Mouse (Mus musculus): ENCODE data around the gene Aldoart2. TPM values are rescaled to one million over a fixed set of nuclear protein-coding genes. Genes with fewer than 3 reads are reported as not detected.
"Not testable (repeated sequence)": the region's sequence is repeated elsewhere in the genome, so short reads cannot be mapped to it uniquely, and the experiment has no call there.

The Aldoart2 gene
- not detected for total RNA-seq (2021)

- intact Hi-C loops (cut with DNase I): no loop called here
- DNase-seq: peak; percentile 6
These were observed at the start of gene Aldoart2 for GRCm38 (mm10) chr12:55565206-55565605. Gene Aldoart2, plus strand, starts transcription at chr12:55565239.

GRCm38 (mm10) chr12:55518061-55518738, 46.8 kb upstream of the Aldoart2 start:
- peak; percentile 67 for DNase-seq
- intact Hi-C loops (cut with DNase I): no loop called here

GRCm38 (mm10) chr12:55526983-55527752, 37.9 kb upstream of the Aldoart2 start:
- intact Hi-C loops (cut with DNase I): no loop called here
- peak; percentile 73 for DNase-seq

- intact Hi-C loops (cut with DNase I): no loop called here
- DNase-seq: peak; percentile 37
These were observed 28.4 kb upstream of the Aldoart2 start for GRCm38 (mm10) chr12:55536537-55537135.

- intact Hi-C loops (cut with DNase I): no loop called here
- no peak for DNase-seq
These were observed 27.3 kb upstream of the Aldoart2 start for GRCm38 (mm10) chr12:55537742-55538141.

- intact Hi-C loops (cut with DNase I): no loop called here
- no peak for DNase-seq
These were observed 26.6 kb upstream of the Aldoart2 start for GRCm38 (mm10) chr12:55538328-55538971.

- intact Hi-C loops (cut with DNase I): no loop called here
- no peak for DNase-seq
These were observed 25.9 kb upstream of the Aldoart2 start for GRCm38 (mm10) chr12:55539157-55539556.

- DNase-seq; intact Hi-C loops (cut with DNase I): not testable (repeated sequence)
These were observed 10.1 kb upstream of the Aldoart2 start for GRCm38 (mm10) chr12:55554901-55555300.

GRCm38 (mm10) chr12:55557866-55558265, 7.2 kb upstream of the Aldoart2 start:
- intact Hi-C loops (cut with DNase I): no loop called here
- no peak for DNase-seq

GRCm38 (mm10) chr12:55559184-55559855, 5.7 kb upstream of the Aldoart2 start:
- intact Hi-C loops (cut with DNase I): no loop called here
- no peak for DNase-seq

- no peak for DNase-seq
- intact Hi-C loops (cut with DNase I): no loop called here
These were observed 4.9 kb upstream of the Aldoart2 start for GRCm38 (mm10) chr12:55560025-55560690.

GRCm38 (mm10) chr12:55563742-55564141, 1.3 kb upstream of the Aldoart2 start:
- intact Hi-C loops (cut with DNase I): no loop called here
- DNase-seq: no peak

- no peak for DNase-seq
- intact Hi-C loops (cut with DNase I): no loop called here
These were observed 664 bp upstream of the Aldoart2 start for GRCm38 (mm10) chr12:55564187-55564963.

GRCm38 (mm10) chr12:55565867-55566266, 828 bp downstream of the Aldoart2 start:
- DNase-seq: no peak
- intact Hi-C loops (cut with DNase I): no loop called here

- intact Hi-C loops (cut with DNase I): no loop called here
- DNase-seq: no peak
These were observed 1.8 kb downstream of the Aldoart2 start for GRCm38 (mm10) chr12:55566837-55567236.

- DNase-seq: no peak
- intact Hi-C loops (cut with DNase I): no loop called here
These were observed 3.4 kb downstream of the Aldoart2 start for GRCm38 (mm10) chr12:55568466-55568865.

GRCm38 (mm10) chr12:55569676-55570075, 4.6 kb downstream of the Aldoart2 start:
- no peak for DNase-seq
- intact Hi-C loops (cut with DNase I): no loop called here

GRCm38 (mm10) chr12:55570646-55571045, 5.6 kb downstream of the Aldoart2 start:
- DNase-seq: no peak
- intact Hi-C loops (cut with DNase I): no loop called here

GRCm38 (mm10) chr12:55571181-55571580, 6.1 kb downstream of the Aldoart2 start:
- no peak for DNase-seq
- intact Hi-C loops (cut with DNase I): no loop called here

Measured in left cerebral cortex, postnatal 4 days (tissue).